Mouse (Mus musculus) 3134 (cell line): ENCODE measurements around the gene Fes.

Experiments used
- DNase-seq: peaks from one replicate; pipeline ENCODE4 v3.0.0-alpha.2; 2011; ENCODE audit warnings: low spot score; ENCODE audit not compliant: insufficient read length; ENCODE audit errors: extremely low read depth

Gene Fes

GRCm38 (mm10) chr7:80347670-80348586, 39.8 kb downstream of the Fes start:
- no peak for DNase-seq

DNA sequence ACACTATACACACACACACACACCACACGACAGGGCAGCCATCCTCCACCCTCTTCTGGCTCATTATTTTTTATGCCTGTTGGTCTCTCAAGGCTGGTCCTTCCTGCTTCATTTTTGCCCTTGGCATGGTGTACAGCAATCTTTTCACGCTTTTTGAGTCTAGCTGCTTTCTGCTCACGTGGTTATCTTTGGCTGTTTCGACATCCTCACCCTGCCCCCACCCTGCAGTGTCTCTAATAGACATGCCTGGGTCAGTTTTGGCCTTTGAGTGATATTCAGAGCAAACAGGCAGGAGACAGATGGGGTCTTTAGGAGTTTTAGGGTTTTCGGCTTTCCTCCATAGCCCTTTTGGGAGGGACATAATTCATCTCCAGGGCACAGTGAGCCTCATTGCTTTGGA, 40.9 kb downstream of the Fes start:
- no peak for DNase-seq

DNA sequence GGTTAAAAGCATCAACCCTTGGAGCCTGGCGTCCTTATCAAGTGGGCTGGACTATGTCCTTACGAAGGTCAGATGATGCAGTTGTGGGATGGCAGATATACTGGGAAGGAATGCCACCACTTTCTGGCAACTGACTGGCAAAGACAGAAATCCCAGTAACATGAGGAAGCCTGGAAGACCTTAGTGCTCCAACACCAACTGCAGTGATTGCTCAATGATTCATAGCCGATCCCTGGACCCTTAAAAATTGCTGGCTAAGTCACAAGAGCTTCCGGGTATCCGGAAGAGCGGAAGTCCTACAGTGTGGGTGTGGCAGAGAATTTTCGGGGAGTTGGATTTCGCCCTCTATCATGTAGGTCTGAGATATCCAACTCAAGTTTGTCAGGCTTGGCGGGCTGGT, 41.6 kb downstream of the Fes start:
- DNase-seq = no peak

DNA sequence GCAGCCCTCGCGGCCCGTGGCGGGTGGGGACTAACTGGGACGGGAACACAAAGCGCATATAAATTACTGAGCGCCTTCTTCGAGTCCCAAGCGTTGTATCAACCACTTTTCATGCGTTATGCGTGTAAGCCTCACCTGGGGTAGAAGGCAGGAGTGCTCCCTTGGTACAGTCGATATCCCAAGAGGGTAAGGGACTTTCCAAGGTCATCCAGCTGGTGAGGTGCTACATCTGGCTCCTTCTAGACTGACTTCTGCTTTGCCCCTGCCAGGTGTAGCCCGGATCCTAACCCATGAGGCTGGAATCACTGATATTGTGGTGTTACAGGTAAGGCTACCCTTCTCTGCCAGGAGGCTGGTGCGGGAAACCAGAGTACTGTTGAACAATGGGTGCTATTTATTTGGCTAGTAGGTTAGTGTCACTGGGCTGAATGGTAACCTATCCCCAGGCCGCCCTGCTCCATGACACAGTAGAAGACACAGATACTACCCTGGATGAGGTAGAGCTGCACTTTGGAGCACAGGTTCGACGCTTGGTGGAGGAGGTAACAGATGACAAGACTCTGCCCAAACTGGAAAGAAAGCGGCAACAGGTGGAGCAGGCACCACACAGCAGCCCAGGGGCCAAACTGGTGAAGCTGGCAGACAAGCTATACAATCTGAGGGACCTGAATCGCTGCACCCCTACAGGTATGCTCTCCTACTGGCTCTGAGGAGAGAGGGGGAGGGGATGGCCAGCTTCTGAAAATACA, 44.3 kb downstream of the Fes start:
- no peak for DNase-seq

GRCm38 (mm10) chr7:80342858-80343257, 44.9 kb downstream of the Fes start, which contains the start of gene Hddc3:
Gene Hddc3 (plus strand): TSS chr7:80343104.
- DNase-seq = peak; percentile 84

DNA sequence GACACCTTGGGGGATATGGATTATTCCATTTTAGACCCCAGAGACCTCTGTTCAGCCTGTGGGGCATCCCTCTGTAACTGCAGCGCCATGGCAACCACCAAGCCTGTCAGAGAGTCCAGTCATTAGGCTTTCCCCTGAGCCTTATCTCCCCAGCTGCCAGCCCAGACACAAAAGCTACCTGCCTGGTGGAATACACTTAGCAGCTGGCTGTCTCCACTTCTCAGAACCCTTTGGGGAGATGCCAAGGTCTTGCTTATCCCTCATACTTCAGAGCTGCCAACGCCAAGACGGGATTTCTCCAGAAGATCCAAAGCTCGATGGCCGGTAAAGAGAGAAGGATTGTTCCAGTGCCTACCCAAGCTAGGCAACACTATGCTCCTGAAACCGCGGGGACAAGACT, 46.0 kb downstream of the Fes start:
- DNase-seq = no peak

DNA sequence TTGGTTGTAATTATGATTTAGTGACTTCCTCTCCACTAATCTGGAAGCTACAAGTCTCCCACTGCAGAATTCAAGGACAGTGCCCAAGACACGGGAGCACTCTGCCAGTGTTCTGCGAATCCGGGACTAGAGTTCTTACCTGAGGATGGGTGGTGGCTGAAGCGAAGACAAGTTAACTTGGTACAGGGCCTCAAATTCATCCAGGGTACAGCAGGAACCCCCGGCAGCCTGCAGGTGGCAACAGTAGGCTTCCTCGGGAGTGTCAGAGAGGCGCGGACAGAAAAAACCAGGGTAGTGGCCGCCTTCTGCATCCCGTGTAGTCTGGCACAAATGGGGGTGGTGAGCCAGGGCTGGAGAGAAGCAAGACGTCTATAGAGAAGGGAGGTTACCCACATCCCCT, 47.0 kb downstream of the Fes start, which contains the start of gene Unc45a:
Gene Unc45a (minus strand): TSS at position 213 of the 400 bp plus-strand sequence.
- DNase-seq = peak; percentile 59

DNA sequence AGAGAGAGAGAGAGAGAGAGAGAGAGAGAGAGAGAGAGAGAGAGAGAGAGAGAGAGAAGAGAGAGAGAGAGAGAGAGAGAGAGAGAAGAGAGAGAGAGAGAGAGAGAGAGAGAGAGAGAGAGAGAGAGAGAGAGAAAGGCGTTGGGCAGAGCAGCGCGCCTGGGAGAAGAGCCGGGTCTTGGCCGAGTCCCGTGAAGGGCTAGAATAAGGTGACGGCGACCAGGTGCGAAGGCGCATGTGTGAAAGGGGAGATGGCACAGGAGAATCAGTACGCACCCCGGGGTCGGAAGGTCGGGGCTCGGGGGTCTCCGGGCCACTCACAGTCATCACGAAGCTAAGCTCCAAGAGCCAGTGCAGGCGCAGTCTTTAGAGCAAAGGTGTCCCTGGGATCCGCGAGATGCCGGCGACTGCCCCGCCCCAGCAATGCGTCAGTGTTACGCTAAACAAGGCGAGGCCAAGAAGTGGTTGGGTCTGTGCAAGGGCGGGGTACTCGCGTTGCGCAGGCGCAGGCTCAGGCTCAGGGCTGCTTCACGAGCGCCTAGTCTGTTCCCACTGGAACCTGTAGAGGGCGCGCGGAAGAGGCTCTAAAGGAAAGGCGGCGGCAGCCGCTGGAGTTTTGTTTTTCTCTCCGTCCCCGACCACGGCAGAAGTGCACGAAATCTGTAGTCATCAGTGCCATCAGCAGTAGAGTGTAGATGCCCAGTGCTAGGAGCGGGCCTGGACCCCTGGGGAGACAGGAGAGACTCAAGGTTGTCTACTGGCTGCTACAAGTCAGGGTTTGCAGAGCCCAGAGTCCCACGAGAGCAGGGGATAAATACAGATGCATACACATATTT, 47.7 kb downstream of the Fes start:
- peak; percentile 92 for DNase-seq

- peak; percentile 43 for DNase-seq
These were observed 48.4 kb downstream of the Fes start for GRCm38 (mm10) chr7:80339371-80339770.

- no peak for DNase-seq
These were observed 50.8 kb downstream of the Fes start for GRCm38 (mm10) chr7:80336932-80337331.

DNA sequence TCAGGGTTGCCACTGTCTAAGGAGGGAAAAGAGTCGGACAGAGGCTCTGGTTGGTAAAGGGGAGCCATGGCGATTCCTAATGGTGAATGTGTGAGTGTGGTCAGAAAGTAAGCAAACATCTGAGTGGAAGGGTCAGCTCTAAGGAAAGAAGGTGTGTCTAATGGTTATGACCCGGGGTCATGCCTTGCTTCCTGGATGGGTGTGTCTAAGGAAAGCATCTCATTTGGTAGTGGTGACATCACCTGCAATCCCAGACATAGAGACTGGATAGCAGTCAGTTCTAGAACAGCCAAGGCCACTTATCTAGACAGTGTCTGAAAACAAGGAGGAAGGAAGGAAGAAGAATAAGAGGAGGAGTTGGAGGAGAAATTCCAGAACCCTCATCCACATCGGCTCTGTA, 52.9 kb downstream of the Fes start:
- DNase-seq = no peak

- DNase-seq = no peak
These were observed 56.3 kb downstream of the Fes start for GRCm38 (mm10) chr7:80331433-80331832.

DNA sequence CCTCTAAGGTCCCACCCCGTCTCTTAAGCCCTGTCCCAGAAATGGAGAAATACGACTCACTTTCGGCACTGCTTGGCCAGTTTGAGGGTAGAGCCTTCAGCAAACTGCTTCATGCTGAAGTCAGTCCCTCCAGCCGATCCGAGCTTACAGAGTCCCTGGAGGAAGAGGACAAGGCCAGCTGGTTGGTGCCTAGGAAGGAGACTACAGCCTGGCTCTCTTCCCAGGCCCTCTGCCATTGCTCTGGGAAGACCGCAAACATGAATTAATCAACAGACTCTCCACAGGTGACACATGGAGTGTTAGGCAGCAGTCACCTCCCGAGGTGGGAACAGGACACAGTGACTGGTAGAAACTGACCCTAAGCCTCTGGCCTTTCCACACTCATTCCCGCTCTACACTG, 57.5 kb downstream of the Fes start:
- no peak for DNase-seq
